In the genomic region with DNA sequence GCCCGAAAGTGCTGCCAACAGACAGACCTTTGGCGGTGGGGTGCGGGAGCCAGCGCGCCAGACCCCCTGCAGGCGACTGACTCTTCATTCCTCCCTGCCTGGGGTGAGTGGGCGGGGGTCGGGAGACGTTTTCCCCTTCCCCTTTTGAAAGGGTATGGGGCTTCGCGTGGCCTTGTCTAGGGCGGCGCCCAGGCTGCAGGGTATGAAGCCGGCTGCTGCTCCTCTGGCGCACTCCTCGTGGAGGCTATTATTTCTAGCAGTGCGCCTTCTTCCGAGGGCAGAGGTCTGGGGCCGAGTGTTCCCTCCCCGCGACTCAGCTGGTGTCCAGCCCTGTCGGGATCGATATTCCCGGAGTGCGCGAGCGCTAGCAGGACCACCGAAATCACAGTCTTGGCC, we compare ENCODE assay signal across 9 mouse cellular contexts. TPM values are rescaled to one million over a fixed set of nuclear protein-coding genes. Genes with fewer than 3 reads are reported as not detected.
DNase-seq lines count a peak whose midpoint lies in the region; ATAC-seq and TF ChIP-seq lines count a peak whose summit lies in the region.
"Had no signal": no experiment of that assay in that cellular context is flagged by ENCODE, and none has a peak within 500 bp of the region (broad histone marks: within the 10 kb centered on the region; RNA-seq: fewer than 3 reads in every experiment).

No protein-coding gene starts in this region.

- under 1% methylated on average over 25 of the region's 28 CpGs for WGBS in heart, embryonic 14.5 days
- WGBS in hindbrain, embryonic 13.5 days: 1% methylated on average over 23 of the region's 28 CpGs

- H3K9ac ChIP-seq in heart, embryonic 14.5 days (ENCODE audit: low read length): peak overlapping the region; percentile 86
- H3K9ac ChIP-seq in hindbrain, embryonic 13.5 days: peak overlapping the region; percentile 80

- H3K4me1 ChIP-seq in heart, embryonic 14.5 days (ENCODE audit: control insufficient read depth in 2 of 2, insufficient read depth in 2 of 2, low read length in 2 of 2): no peaks in the 10 kb centered on the region
- peaks cover 4% of the 10 kb centered on the region for H3K4me1 ChIP-seq in E14TG2a.4 (replicated peaks; ENCODE audit: low read depth, low read length)
- no peaks in the 10 kb centered on the region for H3K4me1 ChIP-seq in hindbrain, embryonic 13.5 days (replicated peaks)

- H3K27ac ChIP-seq in heart, embryonic 14.5 days (replicated peaks in 1 of 2; ENCODE audit: control insufficient read depth in 1 of 2, insufficient read depth in 1 of 2, low read depth in 2 of 2, low read length in 2 of 2): peak overlapping the region; percentile 92 to 99
- peak overlapping the region; percentile 97 for H3K27ac ChIP-seq in hindbrain, embryonic 13.5 days

- no peaks in the 10 kb centered on the region for H3K9me3 ChIP-seq in heart, embryonic 14.5 days (ENCODE audit: control insufficient read depth, low read length)
- no peaks in the 10 kb centered on the region for H3K9me3 ChIP-seq in E14TG2a.4 (ENCODE audit: low read length)
- no peaks in the 10 kb centered on the region for H3K9me3 ChIP-seq in hindbrain, embryonic 13.5 days

- no peak for TF ChIP-seq CTCF in E14TG2a.4 (conservative IDR thresholded peaks at IDR 0.05; ENCODE audit: low read length)

- no peak for DNase-seq in heart, adult 8-10 months (ENCODE audit: low spot score)
- peak; percentile 73 to 83 for DNase-seq in cerebellum, postnatal 25 days
- no peak for DNase-seq in retina, postnatal 1 day
- no peak for DNase-seq in right cerebral cortex, adult 18-20 months

- no peaks in the 10 kb centered on the region for H3K27me3 ChIP-seq in heart, embryonic 14.5 days (ENCODE audit: control insufficient read depth, insufficient read depth, low read length)
- no peaks in the 10 kb centered on the region for H3K27me3 ChIP-seq in E14TG2a.4 (ENCODE audit: insufficient read depth, low read length)
- no peaks in the 10 kb centered on the region for H3K27me3 ChIP-seq in hindbrain, embryonic 13.5 days

- H3K4me2 ChIP-seq in heart, embryonic 14.5 days (ENCODE audit: low read length): peak overlapping the region; percentile 73
- H3K4me2 ChIP-seq in hindbrain, embryonic 13.5 days: peak overlapping the region; percentile 58

- peak overlapping the region; percentile 85 to 94 for H3K4me3 ChIP-seq in heart, embryonic 14.5 days (ENCODE audit: control insufficient read depth in 1 of 2, insufficient read depth in 1 of 2, low read depth in 1 of 2, low read length in 2 of 2)
- H3K4me3 ChIP-seq in E14TG2a.4 (replicated peaks; ENCODE audit: low read length): peak overlapping the region; percentile 89
- peak overlapping the region; percentile 77 for H3K4me3 ChIP-seq in hindbrain, embryonic 13.5 days

- no peaks in the 10 kb centered on the region for H3K36me3 ChIP-seq in heart, embryonic 14.5 days (ENCODE audit: control insufficient read depth, insufficient read depth, low read length)
- no peaks in the 10 kb centered on the region for H3K36me3 ChIP-seq in E14TG2a.4 (ENCODE audit: insufficient read depth, low read length)
- H3K36me3 ChIP-seq in hindbrain, embryonic 13.5 days: no peaks in the 10 kb centered on the region

- ATAC-seq in heart, embryonic 14.5 days (ENCODE audit: insufficient number of reproducible peaks, insufficient read depth, low FRiP score, low read depth): peak; percentile 57
- peak; percentile 77 for ATAC-seq in hindbrain, embryonic 13.5 days (ENCODE audit: low FRiP score)
- ATAC-seq in megakaryocyte progenitor cell, adult 5-6 weeks (replicated peaks; ENCODE audit: poor library complexity): peak; percentile 11

RNA-seq across cellular contexts. Expression of a gene that starts 0.6 kb away (rescaled TPM):
- polyA plus RNA-seq in heart, embryonic 14.5 days (2014; fragmentation: Nextera tagmentation; extraction: Ambion mirVana): 18.8 and 28.3 TPM in 2 replicates
- total RNA-seq in heart, adult 8-10 months (2022): 10 to 100 TPM; 13.7 to 42.3 (median 27.4) TPM
- 20.0 and 20.2 TPM in 2 replicates for polyA plus RNA-seq in hindbrain, embryonic 13.5 days (2015; fragmentation: Nextera tagmentation; extraction: Ambion mirVana)
- total RNA-seq in megakaryocyte progenitor cell, adult 5-6 weeks (2015): 45.1 and 47.5 TPM in 2 replicates
- total RNA-seq in megakaryocyte progenitor cell, adult 5-6 weeks (2017): 36.9 and 39.8 TPM in 2 replicates

RNA-seq across cellular contexts. Expression of a gene that starts 16.1 kb away (rescaled TPM):
- polyA plus RNA-seq in heart, embryonic 14.5 days (2014; fragmentation: Nextera tagmentation; extraction: Ambion mirVana): not detected in 2 replicates
- total RNA-seq in heart, adult 8-10 months (2022): not detected
- not detected in 2 replicates for polyA plus RNA-seq in hindbrain, embryonic 13.5 days (2015; fragmentation: Nextera tagmentation; extraction: Ambion mirVana)
- not detected in 2 replicates for total RNA-seq in megakaryocyte progenitor cell, adult 5-6 weeks (2015)
- not detected in 2 replicates for total RNA-seq in megakaryocyte progenitor cell, adult 5-6 weeks (2017)
- total RNA-seq: layer of hippocampus, postnatal 25 days had no signal

Comparison
In these comparisons a context has a peak if more than half of its experiments do, and no peak if none do; other contexts are left out.
1. ATAC-seq: peak in every context shown above with its lines; median percentile 77 in hindbrain, embryonic 13.5 days; 57 in heart, embryonic 14.5 days; 11 in megakaryocyte progenitor cell, adult 5-6 weeks.
2. DNase-seq: peak in cerebellum, postnatal 25 days (2 of 2); none in heart, adult 8-10 months (single experiment), retina, postnatal 1 day (single experiment) and right cerebral cortex, adult 18-20 months (single experiment).
3. Peak in every context shown above with its lines, with median percentiles within 50 percentile points of each other: H3K4me3 ChIP-seq.